Mouse (Mus musculus): Measurements from ENCODE around the gene Adam23. TPM values are rescaled to one million over a fixed set of nuclear protein-coding genes. Genes with fewer than 3 reads are reported as not detected.

The Adam23 gene
- 3.5 and 4.6 TPM in 2 replicates for polyA plus RNA-seq (2015; fragmentation: Nextera tagmentation; extraction: Ambion mirVana)

DNA sequence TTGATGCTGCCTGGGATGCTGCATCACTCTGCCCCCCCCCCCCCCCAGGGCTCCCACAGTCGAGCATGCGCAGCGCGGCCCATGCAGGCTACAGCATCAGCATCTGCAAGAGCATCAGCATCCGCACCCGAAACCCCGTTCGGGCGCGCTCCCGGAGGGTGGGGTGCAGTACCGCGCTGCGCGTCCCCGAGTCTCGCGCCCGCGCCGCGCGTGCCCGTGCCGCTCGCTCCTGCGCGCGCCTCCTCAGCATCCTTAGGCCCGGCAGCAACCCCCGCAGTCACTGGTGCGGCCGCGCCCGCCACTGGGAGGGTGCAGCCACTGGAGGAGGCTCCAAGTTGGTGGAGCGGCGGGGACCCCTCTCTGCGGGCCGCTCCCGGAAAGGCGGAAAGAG is at the start of gene Adam23:
Gene Adam23, plus strand, starts transcription at position 236 of the 391 bp plus-strand sequence.
- under 1% methylated on average over 29 of the region's 41 CpGs for WGBS
- H3K4me2 ChIP-seq (replicated peaks; ENCODE audit: low read depth, low read length), result peak within 1 kb of the TSS; percentile 85
- H3K9me3 ChIP-seq (ENCODE audit: low read length), result no peaks in the 10 kb centered on the region
- H3K4me1 ChIP-seq (ENCODE audit: insufficient read depth, low read depth, low read length), result no peaks in the 10 kb centered on the region; the same call in 1 of the 2 replicates
- DNase-seq (ENCODE audit: low spot score) (peak; percentile 23), ATAC-seq (0 out of 2 replicates have a peak, but pooled peaks have one; percentile 21)
- TF ChIP-seq EP300 (IDR thresholded peaks at IDR 0.05), result no peak
- no peak for TF ChIP-seq CTCF (IDR thresholded peaks at IDR 0.05)
- H3K27ac ChIP-seq (ENCODE audit: low read length), result no peak within 1 kb of the TSS
- peak within 1 kb of the TSS; percentile 47 for H3K4me3 ChIP-seq (ENCODE audit: low read depth, low read length)
- H3K36me3 ChIP-seq (ENCODE audit: insufficient read depth, low read length), result no peaks in the 10 kb centered on the region
- H3K27me3 ChIP-seq (replicated peaks; ENCODE audit: insufficient read depth, low read length), result peaks cover 11% of the 10 kb centered on the region
- H3K9ac ChIP-seq (replicated peaks; ENCODE audit: low read depth), result peak within 1 kb of the TSS; percentile 19; the same call in 1 of the 2 replicates

GRCm38 (mm10) chr1:63401130-63401529 is 44.6 kb upstream of the Adam23 start:
- Histone ChIP-seq H3K4me3 (ENCODE audit: low read depth, low read length) (no peak overlapping the region), H3K4me1 (ENCODE audit: insufficient read depth, low read depth, low read length) (no peaks in the 10 kb centered on the region), H3K27ac (ENCODE audit: low read length) (no peak overlapping the region), H3K9me3 (ENCODE audit: low read length) (no peaks in the 10 kb centered on the region), H3K4me2 (replicated peaks; ENCODE audit: low read depth, low read length) (no peak overlapping the region), H3K27me3 (replicated peaks; ENCODE audit: insufficient read depth, low read length) (no peaks in the 10 kb centered on the region), H3K9ac (replicated peaks; ENCODE audit: low read depth) (no peak overlapping the region), H3K36me3 (ENCODE audit: insufficient read depth, low read length) (no peaks in the 10 kb centered on the region)
- ATAC-seq, result no peak
- DNase-seq (ENCODE audit: low spot score), result no peak
- TF ChIP-seq EP300 (IDR thresholded peaks at IDR 0.05), result no peak
- WGBS, result 61% methylated on average over 5 of the region's 5 CpGs

GRCm38 (mm10) chr1:63403601-63404000 is 42.1 kb upstream of the Adam23 start:
- Histone ChIP-seq H3K4me1 (ENCODE audit: insufficient read depth, low read depth, low read length) (no peaks in the 10 kb centered on the region), H3K4me3 (ENCODE audit: low read depth, low read length) (no peak overlapping the region), H3K27ac (ENCODE audit: low read length) (no peak overlapping the region), H3K36me3 (ENCODE audit: insufficient read depth, low read length) (no peaks in the 10 kb centered on the region), H3K4me2 (replicated peaks; ENCODE audit: low read depth, low read length) (no peak overlapping the region), H3K9me3 (ENCODE audit: low read length) (no peaks in the 10 kb centered on the region), H3K27me3 (replicated peaks; ENCODE audit: insufficient read depth, low read length) (no peaks in the 10 kb centered on the region), H3K9ac (replicated peaks; ENCODE audit: low read depth) (no peak overlapping the region)
- 48% methylated on average over 4 of the region's 4 CpGs for WGBS
- ATAC-seq (no peak), DNase-seq (ENCODE audit: low spot score) (peak; percentile 8)
- TF ChIP-seq EP300 (IDR thresholded peaks at IDR 0.05) (no peak), CTCF (IDR thresholded peaks at IDR 0.05) (peak; percentile 45)

DNA sequence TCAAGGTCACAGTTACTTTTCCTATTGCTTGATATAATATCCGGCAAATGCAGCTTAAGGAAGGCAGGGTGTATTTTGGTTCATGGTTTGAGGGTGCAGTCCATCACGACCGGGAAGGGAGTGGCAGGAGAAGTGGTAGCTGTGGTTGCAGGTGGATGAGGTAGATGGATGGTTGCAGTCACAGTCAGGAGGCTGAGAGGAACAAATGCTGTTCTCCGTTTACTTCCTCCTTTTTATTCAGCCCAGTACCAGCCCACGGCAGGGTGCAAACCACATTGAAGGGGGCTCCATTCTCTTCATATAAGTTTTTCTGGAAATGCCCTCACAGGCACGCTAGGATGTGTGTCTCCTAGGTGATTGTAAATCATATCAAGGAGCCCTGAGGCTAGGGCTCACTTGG is 37.3 kb upstream of the Adam23 start:
- 75% methylated on average over 6 of the region's 6 CpGs for WGBS
- Histone ChIP-seq H3K9ac (replicated peaks; ENCODE audit: low read depth) (no peak overlapping the region), H3K4me1 (ENCODE audit: insufficient read depth, low read depth, low read length) (no peaks in the 10 kb centered on the region), H3K4me2 (replicated peaks; ENCODE audit: low read depth, low read length) (no peak overlapping the region), H3K36me3 (ENCODE audit: insufficient read depth, low read length) (no peaks in the 10 kb centered on the region), H3K27me3 (replicated peaks; ENCODE audit: insufficient read depth, low read length) (no peaks in the 10 kb centered on the region), H3K9me3 (ENCODE audit: low read length) (no peaks in the 10 kb centered on the region), H3K4me3 (ENCODE audit: low read depth, low read length) (no peak overlapping the region), H3K27ac (ENCODE audit: low read length) (no peak overlapping the region)
- no peak for DNase-seq (ENCODE audit: low spot score)
- TF ChIP-seq EP300 (IDR thresholded peaks at IDR 0.05) (no peak), CTCF (IDR thresholded peaks at IDR 0.05) (no peak)
- ATAC-seq, result no peak

DNA sequence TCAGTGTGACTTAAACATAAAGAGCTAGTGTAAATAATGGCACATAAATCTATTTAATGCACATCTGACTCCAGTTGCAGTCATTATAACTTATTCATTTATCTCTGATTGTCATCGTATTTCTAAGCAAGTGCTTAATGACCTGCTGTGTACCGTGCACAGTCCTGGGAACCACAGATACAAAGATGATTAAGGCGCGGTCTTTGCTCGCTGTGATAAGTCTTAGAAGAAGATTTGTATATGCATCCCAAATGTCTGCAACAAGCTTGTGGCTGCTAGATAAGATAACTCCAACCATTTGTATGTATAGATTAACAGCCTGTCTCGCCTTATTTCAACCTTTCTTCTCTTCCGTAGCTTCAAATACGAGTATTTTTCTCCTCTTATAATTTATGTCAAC is 27.2 kb upstream of the Adam23 start:
- H3K36me3 ChIP-seq (ENCODE audit: insufficient read depth, low read length), result no peaks in the 10 kb centered on the region
- H3K4me3 ChIP-seq (ENCODE audit: low read depth, low read length), result no peak overlapping the region
- H3K4me2 ChIP-seq (replicated peaks; ENCODE audit: low read depth, low read length), result no peak overlapping the region
- H3K27me3 ChIP-seq (replicated peaks; ENCODE audit: insufficient read depth, low read length), result no peaks in the 10 kb centered on the region
- DNase-seq (ENCODE audit: low spot score) (no peak), ATAC-seq (no peak)
- TF ChIP-seq CTCF (IDR thresholded peaks at IDR 0.05) (no peak), EP300 (IDR thresholded peaks at IDR 0.05) (no peak)
- no peak overlapping the region for H3K9ac ChIP-seq (replicated peaks; ENCODE audit: low read depth)
- H3K4me1 ChIP-seq (ENCODE audit: insufficient read depth, low read depth, low read length), result no peaks in the 10 kb centered on the region
- WGBS, result 46% methylated on average over 8 of the region's 8 CpGs
- no peak overlapping the region for H3K27ac ChIP-seq (ENCODE audit: low read length)
- no peaks in the 10 kb centered on the region for H3K9me3 ChIP-seq (ENCODE audit: low read length)

DNA sequence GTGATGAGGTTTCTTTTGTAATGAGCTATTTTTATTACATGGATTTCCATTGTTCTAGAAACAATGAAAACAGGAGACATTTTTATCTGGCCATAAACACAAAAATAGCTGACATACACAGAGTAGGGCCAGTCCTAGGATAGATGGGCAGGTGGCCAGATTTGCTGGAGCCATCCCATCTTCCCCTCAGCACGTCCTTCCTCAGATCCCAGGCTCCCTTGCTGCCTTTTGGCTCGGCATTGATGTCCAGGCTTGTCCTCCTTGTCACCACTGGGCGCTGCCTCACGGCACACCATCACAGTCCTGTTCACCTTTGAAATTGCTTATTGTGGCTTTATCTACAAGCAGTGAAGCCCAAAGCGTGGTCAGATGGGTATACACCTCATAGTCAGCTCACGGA is 15.0 kb upstream of the Adam23 start:
- no peak for TF ChIP-seq CTCF (IDR thresholded peaks at IDR 0.05)
- 0 out of 2 replicates have a peak, but pooled peaks have one; percentile 8 for TF ChIP-seq EP300 (IDR thresholded peaks at IDR 0.05)
- peak; percentile 73 for ATAC-seq
- Histone ChIP-seq H3K9me3 (ENCODE audit: low read length) (no peaks in the 10 kb centered on the region), H3K9ac (replicated peaks; ENCODE audit: low read depth) (no peak overlapping the region), H3K27me3 (replicated peaks; ENCODE audit: insufficient read depth, low read length) (no peaks in the 10 kb centered on the region), H3K4me3 (ENCODE audit: low read depth, low read length) (no peak overlapping the region), H3K27ac (ENCODE audit: low read length) (no peak overlapping the region), H3K4me1 (ENCODE audit: insufficient read depth, low read depth, low read length) (no peaks in the 10 kb centered on the region), H3K36me3 (ENCODE audit: insufficient read depth, low read length) (no peaks in the 10 kb centered on the region), H3K4me2 (replicated peaks; ENCODE audit: low read depth, low read length) (no peak overlapping the region)
- DNase-seq (ENCODE audit: low spot score), result peak; percentile 14
- WGBS, result 56% methylated on average over 6 of the region's 6 CpGs

GRCm38 (mm10) chr1:63431166-63431565 is 14.5 kb upstream of the Adam23 start:
- H3K36me3 ChIP-seq (ENCODE audit: insufficient read depth, low read length), result no peaks in the 10 kb centered on the region
- ATAC-seq (no peak), DNase-seq (ENCODE audit: low spot score) (no peak)
- H3K27ac ChIP-seq (ENCODE audit: low read length), result no peak overlapping the region
- TF ChIP-seq EP300 (IDR thresholded peaks at IDR 0.05) (no peak), CTCF (IDR thresholded peaks at IDR 0.05) (no peak)
- H3K4me1 ChIP-seq (ENCODE audit: insufficient read depth, low read depth, low read length), result no peaks in the 10 kb centered on the region
- no peak overlapping the region for H3K4me3 ChIP-seq (ENCODE audit: low read depth, low read length)
- no peak overlapping the region for H3K9ac ChIP-seq (replicated peaks; ENCODE audit: low read depth)
- H3K27me3 ChIP-seq (replicated peaks; ENCODE audit: insufficient read depth, low read length), result no peaks in the 10 kb centered on the region
- WGBS, result 69% methylated on average over 8 of the region's 8 CpGs
- no peak overlapping the region for H3K4me2 ChIP-seq (replicated peaks; ENCODE audit: low read depth, low read length)
- no peaks in the 10 kb centered on the region for H3K9me3 ChIP-seq (ENCODE audit: low read length)

Measured in lung, postnatal 0 days (tissue).